Mouse (Mus musculus) gastrocnemius, adult 2 months (tissue): ENCODE measurements around the gene Ptpn20. TPM values are rescaled to one million over a fixed set of nuclear protein-coding genes. Genes with fewer than 3 reads are reported as not detected.

Experiments used
- DNase-seq: peaks from one replicate; pipeline ENCODE4 v3.0.0; 2022
- H3K27ac ChIP-seq: fragments of 200-600 bp; 2 replicates; pipeline ENCODE4 v1.8.1; 2022; ENCODE audit warnings: mild to moderate bottlenecking
- H3K4me3 ChIP-seq: fragments of 200-600 bp; 2 replicates; pipeline ENCODE4 v1.8.1; 2022; ENCODE audit warnings: mild to moderate bottlenecking, moderate library complexity
- CTCF ChIP-seq: fragments of 200-600 bp; IDR thresholded peaks from 2 replicates; pipeline ENCODE4 v1.8.1; 2022; ENCODE audit warnings: antibody characterized with exemption, mild to moderate bottlenecking, moderate library complexity
- intact Hi-C: fragments of 180-260 bp; cut with DNase I; formaldehyde crosslinking; loops from one replicate; pipeline ENCODE4 v1.15.1; 2025
- total RNA-seq, 2 experiments: library from RNA; stranded (reverse); gene quantifications; 2 replicates each; pipeline ENCODE4 v1.2.3; 2021

Gene Ptpn20
- total RNA-seq, 2 experiments from 2014 or later: not detected

- intact Hi-C loops: no loop called here
- H3K27ac ChIP-seq: no peak overlapping the region
- DNase-seq: no peak
- no peak for TF ChIP-seq CTCF
- no peak overlapping the region for H3K4me3 ChIP-seq
These were observed 45.8 kb downstream of the Ptpn20 start for GRCm38 (mm10) chr14:33634774-33635173.

GRCm38 (mm10) chr14:33639357-33639756, 50.4 kb downstream of the Ptpn20 start:
- Histone ChIP-seq H3K27ac (no peak overlapping the region), H3K4me3 (no peak overlapping the region)
- peak; percentile 62 for TF ChIP-seq CTCF
- intact Hi-C loops: no loop called here
- no peak for DNase-seq

GRCm38 (mm10) chr14:33650721-33651120, 61.7 kb downstream of the Ptpn20 start:
- no peak overlapping the region for H3K27ac ChIP-seq
- intact Hi-C loops: no loop called here
- no peak overlapping the region for H3K4me3 ChIP-seq
- TF ChIP-seq CTCF: peak; percentile 30
- DNase-seq: no peak

- Histone ChIP-seq H3K4me3 (no peak overlapping the region), H3K27ac (no peak overlapping the region)
- intact Hi-C loops: no loop called here
- no peak for DNase-seq
- no peak for TF ChIP-seq CTCF
These were observed 68.5 kb downstream of the Ptpn20 start for GRCm38 (mm10) chr14:33657471-33657901.

- no peak for TF ChIP-seq CTCF
- H3K4me3 ChIP-seq: no peak overlapping the region
- no peak overlapping the region for H3K27ac ChIP-seq
- DNase-seq: no peak
- intact Hi-C loops: no loop called here
These were observed 69.3 kb downstream of the Ptpn20 start for GRCm38 (mm10) chr14:33658331-33658730.

GRCm38 (mm10) chr14:33662080-33662479, 73.1 kb downstream of the Ptpn20 start:
- Histone ChIP-seq H3K27ac (no peak overlapping the region), H3K4me3 (no peak overlapping the region)
- no peak for TF ChIP-seq CTCF
- intact Hi-C loops: no loop called here
- DNase-seq: no peak

- intact Hi-C loops: no loop called here
- Histone ChIP-seq H3K27ac (no peak overlapping the region), H3K4me3 (no peak overlapping the region)
- no peak for TF ChIP-seq CTCF
- DNase-seq: no peak
These were observed 77.3 kb downstream of the Ptpn20 start for GRCm38 (mm10) chr14:33666301-33666700.

GRCm38 (mm10) chr14:33669891-33670290, 80.9 kb downstream of the Ptpn20 start:
- no peak for TF ChIP-seq CTCF
- Histone ChIP-seq H3K4me3 (no peak overlapping the region), H3K27ac (no peak overlapping the region)
- DNase-seq: no peak
- intact Hi-C loops: loop anchor here (5.0 kb wide), 1 partner anchor 262 kb away; no protein-coding TSS in a partner anchor

GRCm38 (mm10) chr14:33673350-33674087, 84.5 kb downstream of the Ptpn20 start:
- intact Hi-C loops: loop anchor here (5.0 kb wide), 1 partner anchor 259 kb away; no protein-coding TSS in a partner anchor
- DNase-seq: peak; percentile 49
- TF ChIP-seq CTCF: peak; percentile 73
- Histone ChIP-seq H3K27ac (no peak overlapping the region), H3K4me3 (no peak overlapping the region)

GRCm38 (mm10) chr14:33677996-33678395, 89.0 kb downstream of the Ptpn20 start:
- no peak for DNase-seq
- no peak for TF ChIP-seq CTCF
- no peak overlapping the region for H3K4me3 ChIP-seq
- H3K27ac ChIP-seq: no peak overlapping the region
- intact Hi-C loops: no loop called here

- no peak overlapping the region for H3K27ac ChIP-seq
- H3K4me3 ChIP-seq: no peak overlapping the region
- intact Hi-C loops: no loop called here
- TF ChIP-seq CTCF: no peak
- peak; percentile 52 for DNase-seq
These were observed 89.7 kb downstream of the Ptpn20 start for GRCm38 (mm10) chr14:33678740-33679139.

GRCm38 (mm10) chr14:33680621-33681020, 91.6 kb downstream of the Ptpn20 start:
- intact Hi-C loops: no loop called here
- no peak for TF ChIP-seq CTCF
- peak; percentile 66 for DNase-seq
- peak overlapping the region; percentile 67 for H3K27ac ChIP-seq
- H3K4me3 ChIP-seq: no peak overlapping the region

GRCm38 (mm10) chr14:33682768-33683167, 93.8 kb downstream of the Ptpn20 start:
- H3K27ac ChIP-seq: no peak overlapping the region
- no peak for DNase-seq
- intact Hi-C loops: no loop called here
- no peak for TF ChIP-seq CTCF
- H3K4me3 ChIP-seq: no peak overlapping the region

GRCm38 (mm10) chr14:33683701-33684100, 94.7 kb downstream of the Ptpn20 start:
- no peak overlapping the region for H3K27ac ChIP-seq
- no peak for TF ChIP-seq CTCF
- intact Hi-C loops: no loop called here
- no peak for DNase-seq
- no peak overlapping the region for H3K4me3 ChIP-seq
